Mouse (Mus musculus) testis, adult 2 months (tissue): ENCODE measurements around the gene Dus4l. TPM values are rescaled to one million over a fixed set of nuclear protein-coding genes. Genes with fewer than 3 reads are reported as not detected.

Experiments
- H3K27ac ChIP-seq: fragments of 200-500 bp; 2 replicates; pipeline ENCODE4 v1.5.1; 2012; ENCODE audit warnings: low read depth, low read length; ENCODE audit not compliant: control insufficient read depth, insufficient read depth
- H3K27me3 ChIP-seq: fragments of 200-500 bp; 2 replicates; pipeline ENCODE4 v1.6.1; 2012; ENCODE audit warnings: mild to moderate bottlenecking, low read length, moderate library complexity; ENCODE audit not compliant: control insufficient read depth, insufficient read depth
- H3K36me3 ChIP-seq: fragments of 200-500 bp; 2 replicates; pipeline ENCODE4 v1.6.1; 2012; ENCODE audit warnings: mild to moderate bottlenecking, low read length; ENCODE audit not compliant: control insufficient read depth, insufficient read depth
- H3K4me1 ChIP-seq: fragments of 200-500 bp; 2 replicates; pipeline ENCODE4 v1.6.1; 2012; ENCODE audit warnings: low read length; ENCODE audit not compliant: control insufficient read depth, insufficient read depth
- H3K4me3 ChIP-seq: fragments of 200-500 bp; 2 replicates; pipeline ENCODE4 v1.5.1; 2012; ENCODE audit warnings: low read depth, mild to moderate bottlenecking, low read length, moderate library complexity, mixed read lengths; ENCODE audit not compliant: control insufficient read depth
- CTCF ChIP-seq: fragments of 200-500 bp; IDR thresholded peaks from 2 replicates; pipeline ENCODE4 v1.5.1; 2012; ENCODE audit warnings: low read depth, mild to moderate bottlenecking, inconsistent platforms, low read length, moderate library complexity; ENCODE audit not compliant: control insufficient read depth, insufficient read depth, insufficient replicate concordance
- POLR2A ChIP-seq: fragments of 200-500 bp; IDR thresholded peaks from 2 replicates; pipeline ENCODE4 v1.6.1; 2012; ENCODE audit warnings: low read depth, mild to moderate bottlenecking, inconsistent platforms, low read length, moderate library complexity; ENCODE audit not compliant: control insufficient read depth
- polyA plus RNA-seq: library from polyadenylated mRNA; depleted of rRNA; stranded (reverse); fragments of >200 nt; gene quantifications from 2 replicates; pipeline ENCODE4 v1.2.3, GENCODE M21; 2012; rRNA removed

Gene Dus4l
- polyA plus RNA-seq, result 2.1 and 2.2 TPM in 2 replicates

DNA sequence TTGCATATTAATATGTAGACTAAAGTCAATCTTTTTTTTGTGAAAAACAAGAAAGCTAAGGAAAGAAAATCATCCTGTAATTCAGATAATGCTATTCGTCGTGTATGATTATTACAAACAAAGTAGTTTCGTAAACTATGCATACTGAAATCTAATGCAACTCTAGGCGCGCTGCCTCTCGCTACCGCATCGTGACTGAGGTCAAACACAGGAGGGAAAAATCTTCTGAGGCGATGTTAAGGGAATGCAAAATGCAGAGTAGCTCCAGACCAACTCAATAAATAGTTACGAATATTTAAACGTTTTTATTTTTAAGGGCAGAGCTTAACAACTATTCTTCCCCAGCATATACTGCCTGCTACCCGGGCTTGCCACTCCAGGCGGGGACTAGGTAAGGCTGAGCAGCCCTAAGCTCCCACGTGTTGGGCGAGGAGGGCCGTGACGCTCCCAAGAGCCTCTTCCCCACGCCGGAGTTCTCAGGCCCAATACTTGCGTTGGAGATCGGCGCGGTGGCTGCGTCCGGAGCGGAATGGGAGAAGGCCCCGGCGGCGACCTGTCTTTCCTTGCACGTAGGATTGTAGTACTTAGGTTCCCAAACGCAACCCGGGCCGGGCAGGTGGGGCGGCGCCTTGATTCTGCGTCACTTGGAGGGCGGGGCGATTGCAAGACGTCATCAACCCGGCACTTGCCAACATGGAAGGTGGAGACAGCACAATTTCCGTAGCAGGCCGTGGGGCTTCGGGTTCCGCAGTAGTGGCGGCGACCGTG, at the start of gene Dus4l, which contains the start of gene Cog5:
Dus4l (minus strand) TSS at position 630 of the 768 bp plus-strand sequence.
Cog5 (plus strand) TSS at position 673 of the 768 bp plus-strand sequence.
- H3K27ac ChIP-seq, result peak within 1 kb of the TSS; percentile 90
- no peaks in the 10 kb centered on the region for H3K27me3 ChIP-seq
- H3K4me1 ChIP-seq, result peaks cover 7% of the 10 kb centered on the region
- H3K36me3 ChIP-seq, result no peaks in the 10 kb centered on the region
- peak within 1 kb of the TSS; percentile 100 for H3K4me3 ChIP-seq
- TF ChIP-seq CTCF (0 out of 2 replicates have a peak, but pooled peaks have one; percentile 17), POLR2A (no peak; the same call in none of the 2 replicates)

- no peak overlapping the region for H3K27ac ChIP-seq
- H3K36me3 ChIP-seq, result no peaks in the 10 kb centered on the region
- H3K27me3 ChIP-seq, result no peaks in the 10 kb centered on the region
- TF ChIP-seq CTCF, result no peak
- TF ChIP-seq POLR2A, result no peak
- no peak overlapping the region for H3K4me3 ChIP-seq
- no peaks in the 10 kb centered on the region for H3K4me1 ChIP-seq
These were observed 49.3 kb upstream of the Dus4l start for GRCm38 (mm10) chr12:31703904-31704303.

DNA sequence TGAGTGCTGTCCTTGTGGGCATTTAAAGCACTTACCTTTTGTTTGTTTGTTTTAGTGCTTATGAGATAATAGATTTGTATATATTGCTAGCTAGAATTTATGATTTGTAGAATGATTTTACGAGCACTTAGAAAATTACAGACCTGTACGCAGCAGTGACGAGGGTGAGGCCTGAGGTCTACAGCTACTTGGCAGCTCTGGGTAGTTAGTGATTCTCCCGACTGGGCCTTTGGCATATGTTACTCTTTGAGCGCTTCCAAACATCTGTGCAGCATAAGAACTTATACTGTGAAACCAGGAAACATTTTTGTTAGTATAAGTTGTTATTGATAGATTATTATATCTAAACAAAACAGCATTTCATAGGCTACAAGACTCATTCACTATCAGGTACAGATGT, 46.8 kb upstream of the Dus4l start:
- H3K27me3 ChIP-seq, result no peaks in the 10 kb centered on the region
- H3K36me3 ChIP-seq, result no peaks in the 10 kb centered on the region
- H3K4me1 ChIP-seq, result no peaks in the 10 kb centered on the region
- no peak overlapping the region for H3K27ac ChIP-seq
- TF ChIP-seq POLR2A (no peak), CTCF (no peak)
- no peak overlapping the region for H3K4me3 ChIP-seq

DNA sequence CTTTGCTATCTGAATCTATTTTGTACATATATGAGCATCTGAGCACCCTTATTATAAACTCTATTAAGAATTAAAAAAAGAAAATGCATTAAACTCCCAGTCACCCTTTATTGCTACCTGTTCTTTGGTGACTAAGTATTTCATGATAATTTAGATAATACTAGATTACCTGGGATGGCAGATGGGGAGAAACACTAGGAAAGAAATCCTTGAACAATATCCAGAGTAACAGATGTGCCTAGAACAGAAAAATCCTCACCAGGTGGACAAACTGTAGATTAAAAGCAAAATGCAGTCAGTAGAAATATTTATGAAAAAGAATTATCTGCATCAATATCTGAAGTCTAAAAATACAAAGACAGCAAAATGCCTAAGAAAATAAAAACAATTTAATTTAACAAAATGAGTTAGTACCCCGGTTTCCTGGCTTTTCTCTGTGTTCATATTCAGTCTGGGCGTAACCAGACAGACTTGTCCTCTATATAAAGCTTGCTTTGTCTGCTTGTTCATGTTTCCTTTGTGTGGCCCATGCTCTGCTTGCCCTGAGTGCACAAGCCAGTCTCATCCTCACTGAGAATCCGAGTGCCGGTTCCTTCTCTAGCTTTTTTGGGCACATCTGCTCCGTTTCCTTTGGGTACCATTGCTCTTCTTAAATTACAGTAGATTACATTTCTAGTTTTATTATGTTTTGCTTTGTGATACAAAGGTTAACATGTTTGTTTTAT, 46.2 kb upstream of the Dus4l start:
- H3K4me3 ChIP-seq, result no peak overlapping the region
- no peak overlapping the region for H3K27ac ChIP-seq
- TF ChIP-seq CTCF (no peak), POLR2A (no peak)
- H3K27me3 ChIP-seq, result no peaks in the 10 kb centered on the region
- no peaks in the 10 kb centered on the region for H3K36me3 ChIP-seq
- H3K4me1 ChIP-seq, result no peaks in the 10 kb centered on the region

DNA sequence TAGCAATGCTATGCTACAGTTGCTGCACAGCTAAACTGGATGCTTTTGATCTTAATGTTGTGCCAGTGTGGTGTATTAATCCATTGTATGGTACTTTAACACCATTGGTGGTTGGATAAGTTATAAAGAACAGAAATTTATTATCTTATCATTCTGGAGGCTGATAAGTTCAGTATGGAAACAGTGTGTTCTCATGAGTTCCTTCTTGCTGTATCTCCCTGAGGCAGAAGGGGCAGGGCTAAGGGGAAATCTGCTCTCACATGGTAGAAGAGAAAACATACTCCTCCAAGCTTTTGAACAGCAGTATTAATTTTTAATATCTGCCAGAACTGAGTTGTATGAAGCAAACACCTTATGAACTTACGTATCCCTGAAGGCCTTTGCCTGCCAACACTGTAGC, 38.7 kb upstream of the Dus4l start:
- Histone ChIP-seq H3K4me1 (no peaks in the 10 kb centered on the region), H3K36me3 (no peaks in the 10 kb centered on the region), H3K27me3 (no peaks in the 10 kb centered on the region), H3K27ac (no peak overlapping the region), H3K4me3 (no peak overlapping the region)
- no peak for TF ChIP-seq POLR2A
- no peak for TF ChIP-seq CTCF

DNA sequence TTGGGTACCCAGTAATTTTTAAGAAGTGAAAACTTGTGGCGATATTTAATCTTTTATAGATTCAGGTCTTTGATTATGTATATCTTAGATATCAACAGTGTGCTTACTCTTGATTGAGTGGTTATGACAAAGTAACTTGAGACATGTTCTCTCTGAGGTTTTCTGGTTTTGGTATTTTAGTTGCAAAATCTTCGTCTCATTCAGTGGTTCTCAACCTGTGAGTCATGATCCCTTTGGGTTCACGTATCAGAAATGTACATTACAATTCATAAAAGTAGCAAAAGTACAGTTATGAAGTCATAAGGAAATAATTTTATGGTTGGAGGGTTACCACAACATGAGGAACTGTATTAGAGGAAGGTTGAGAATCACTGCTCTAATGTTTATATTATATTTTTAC, 32.1 kb upstream of the Dus4l start:
- Histone ChIP-seq H3K27me3 (no peaks in the 10 kb centered on the region), H3K4me1 (no peaks in the 10 kb centered on the region), H3K27ac (no peak overlapping the region), H3K4me3 (no peak overlapping the region), H3K36me3 (no peaks in the 10 kb centered on the region)
- no peak for TF ChIP-seq CTCF

DNA sequence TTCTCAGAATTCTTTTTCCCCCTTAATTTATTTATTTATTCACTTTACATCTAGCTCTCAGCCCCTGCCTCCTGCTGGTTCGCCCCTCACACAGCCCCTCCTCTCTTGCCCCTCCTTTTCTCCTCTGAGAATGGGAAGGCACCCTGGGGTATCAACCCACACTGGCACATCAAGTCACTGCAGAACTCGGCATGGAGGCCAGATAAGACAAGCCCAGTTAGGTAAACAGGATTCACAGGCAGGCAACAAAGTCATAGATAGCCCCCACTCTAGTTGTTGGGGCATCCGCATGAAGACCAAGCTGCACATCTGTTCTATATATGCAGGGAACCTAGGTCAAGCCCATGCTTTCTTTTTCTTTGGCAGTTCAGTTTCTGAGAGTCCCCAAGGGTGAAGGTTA, 12.6 kb upstream of the Dus4l start:
- Histone ChIP-seq H3K36me3 (no peaks in the 10 kb centered on the region; the same call in 1 of the 2 replicates), H3K4me3 (no peak overlapping the region), H3K4me1 (no peaks in the 10 kb centered on the region), H3K27ac (no peak overlapping the region), H3K27me3 (no peaks in the 10 kb centered on the region)
- TF ChIP-seq CTCF, result no peak
- TF ChIP-seq POLR2A, result no peak

DNA sequence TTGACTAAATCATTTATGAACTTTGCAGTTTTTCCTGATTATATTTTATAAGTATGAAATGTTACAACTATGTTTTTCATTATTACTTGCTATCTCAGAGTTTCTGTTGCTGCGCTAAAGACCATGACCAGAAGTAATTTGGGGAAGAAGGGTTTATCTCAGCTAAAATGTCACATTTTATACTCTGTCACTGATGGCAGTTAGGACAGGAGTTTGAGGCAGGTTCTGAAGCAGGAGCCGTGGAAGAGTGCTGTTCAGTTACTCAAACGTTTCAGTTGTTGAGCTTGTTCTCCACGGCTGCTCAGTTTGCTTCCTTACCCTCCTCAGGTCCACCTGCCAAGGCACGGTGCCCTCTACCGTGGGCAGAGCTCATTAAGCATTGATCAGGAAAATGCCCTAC, 11.4 kb upstream of the Dus4l start:
- no peaks in the 10 kb centered on the region for H3K4me1 ChIP-seq
- no peak overlapping the region for H3K4me3 ChIP-seq
- H3K36me3 ChIP-seq, result no peaks in the 10 kb centered on the region; the same call in 1 of the 2 replicates
- no peak overlapping the region for H3K27ac ChIP-seq
- no peaks in the 10 kb centered on the region for H3K27me3 ChIP-seq
- no peak for TF ChIP-seq CTCF
- TF ChIP-seq POLR2A, result no peak
